Mouse (Mus musculus): ENCODE results near the gene Fam243. TPM values are rescaled to one million over a fixed set of nuclear protein-coding genes. Genes with fewer than 3 reads are reported as not detected.

Gene Fam243
- total RNA-seq, 2 experiments from 2014 or later: not detected

DNA sequence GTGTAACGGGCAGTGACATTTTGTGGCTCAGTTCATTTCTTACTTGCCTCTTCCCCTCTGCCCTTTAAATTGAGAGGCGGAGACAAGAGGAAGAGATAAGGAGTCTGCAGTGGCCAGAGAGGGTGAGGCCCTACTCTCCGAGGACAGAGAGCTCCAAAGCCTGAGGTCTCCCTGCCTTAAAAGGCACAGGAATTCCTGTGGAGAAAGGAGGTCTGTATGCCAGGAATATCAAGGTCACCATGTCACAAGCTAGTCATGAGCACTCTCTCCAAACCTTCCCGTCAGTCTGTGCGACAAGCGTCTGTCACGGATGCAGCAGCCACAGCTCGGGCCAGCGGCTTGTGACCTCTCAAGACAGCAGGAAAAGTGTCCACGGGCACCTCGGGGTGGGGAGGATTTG, 23.9 kb upstream of the Fam243 start:
- intact Hi-C loops (cut with DNase I): no loop called here
- no peak overlapping the region for H3K4me3 ChIP-seq
- DNase-seq: no peak
- no peak for TF ChIP-seq CTCF (IDR thresholded peaks at IDR 0.05)
- H3K27ac ChIP-seq: no peak overlapping the region

DNA sequence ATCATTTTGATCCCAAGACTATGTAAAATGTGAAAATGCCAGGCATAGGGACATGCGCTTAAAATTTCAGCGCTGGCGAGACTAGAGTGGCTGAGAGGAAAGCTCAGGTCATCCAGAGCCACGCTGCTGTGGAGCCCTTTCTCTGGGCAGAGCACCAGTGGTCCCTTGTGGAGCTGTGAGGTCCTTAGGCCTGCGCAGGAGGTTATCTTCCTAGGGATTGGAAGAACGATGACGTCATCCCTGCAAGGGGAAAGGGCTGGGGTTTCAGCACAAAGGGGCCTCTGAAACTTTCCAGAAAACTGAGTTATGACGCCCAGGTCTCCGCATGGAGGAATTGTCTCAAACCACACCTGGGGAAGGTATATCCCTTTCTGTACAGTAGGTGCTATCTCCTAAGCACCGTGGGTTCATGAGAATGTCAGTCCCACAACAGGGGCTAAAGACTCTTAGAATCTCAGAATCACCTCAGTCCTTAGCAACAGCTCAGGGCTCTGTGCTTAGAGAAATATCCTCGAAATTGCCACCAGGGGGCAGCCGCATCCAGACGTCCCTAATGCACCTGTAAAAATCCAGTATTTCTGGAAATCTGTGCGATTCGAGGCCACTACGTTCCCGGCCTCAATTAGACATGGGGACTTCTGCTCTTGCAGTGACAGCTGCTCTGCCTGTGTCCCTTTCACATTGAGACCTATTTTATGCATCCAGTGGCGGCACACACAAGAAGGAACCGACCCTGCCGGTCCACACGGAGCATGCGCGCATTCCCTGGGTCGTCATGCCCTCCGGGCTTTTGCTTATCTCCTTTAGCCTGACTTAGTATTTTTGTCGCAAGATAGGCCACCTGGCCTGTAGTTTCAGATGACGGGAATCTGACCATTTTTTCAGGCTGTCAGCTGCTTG, 19.6 kb upstream of the Fam243 start:
- H3K4me3 ChIP-seq: peak overlapping the region; percentile 70
- peak; percentile 81 for TF ChIP-seq CTCF (IDR thresholded peaks at IDR 0.05)
- peak; percentile 66 for DNase-seq
- H3K27ac ChIP-seq: 0 out of 2 replicates have a peak overlapping the region, but pooled peaks have one; percentile 1
- intact Hi-C loops (cut with DNase I): loop anchor here (2.0 to 5.0 kb wide), 3 partner anchors 41 to 138 kb away; no protein-coding TSS in a partner anchor

DNA sequence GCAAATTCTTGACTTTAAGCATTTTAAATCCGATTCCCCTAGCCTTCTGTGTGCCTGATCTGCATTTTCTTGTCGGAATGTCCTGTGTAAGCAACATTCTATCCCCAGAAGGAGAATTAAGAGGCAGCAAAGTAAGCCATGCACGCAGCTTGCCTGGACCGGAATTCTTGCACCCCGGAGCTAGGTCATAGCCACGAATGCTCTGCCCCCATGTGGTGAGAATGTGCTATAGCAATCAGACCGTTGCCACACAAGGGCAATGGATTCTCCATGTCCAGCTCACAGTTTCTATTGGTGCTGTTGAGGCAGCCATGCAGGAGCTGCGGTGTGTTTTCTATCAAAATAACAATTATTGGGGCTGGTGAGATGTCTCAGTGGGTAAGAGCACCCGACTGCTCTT, 15.0 kb upstream of the Fam243 start:
- peak; percentile 91 for TF ChIP-seq CTCF (IDR thresholded peaks at IDR 0.05)
- intact Hi-C loops (cut with DNase I): no loop called here
- H3K4me3 ChIP-seq: no peak overlapping the region
- peak; percentile 79 for DNase-seq
- H3K27ac ChIP-seq: no peak overlapping the region

DNA sequence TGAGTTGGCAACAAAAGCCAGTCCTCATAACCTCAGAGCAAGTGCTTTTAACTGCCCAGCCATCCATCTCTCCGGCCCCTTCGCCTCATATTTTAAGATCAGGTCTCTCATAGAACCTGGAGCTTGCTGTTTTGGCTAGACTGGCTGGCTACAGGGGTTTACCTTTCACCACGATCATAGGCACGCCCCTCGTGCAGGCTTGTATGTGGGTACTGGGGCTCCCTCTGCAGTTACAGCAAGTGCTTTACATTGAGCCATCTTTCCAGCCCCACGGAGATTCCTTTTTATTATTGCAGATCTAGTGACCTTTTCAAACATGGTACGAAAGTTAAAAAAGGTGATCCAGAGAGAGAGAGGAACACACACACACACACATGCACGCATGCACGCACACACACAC, 13.4 kb upstream of the Fam243 start:
- Histone ChIP-seq H3K27ac (no peak overlapping the region), H3K4me3 (no peak overlapping the region)
- no peak for DNase-seq
- intact Hi-C loops (cut with DNase I): loop anchor here (2.0 kb wide), 1 partner anchor 20 kb away; no protein-coding TSS in a partner anchor
- no peak for TF ChIP-seq CTCF (IDR thresholded peaks at IDR 0.05)

DNA sequence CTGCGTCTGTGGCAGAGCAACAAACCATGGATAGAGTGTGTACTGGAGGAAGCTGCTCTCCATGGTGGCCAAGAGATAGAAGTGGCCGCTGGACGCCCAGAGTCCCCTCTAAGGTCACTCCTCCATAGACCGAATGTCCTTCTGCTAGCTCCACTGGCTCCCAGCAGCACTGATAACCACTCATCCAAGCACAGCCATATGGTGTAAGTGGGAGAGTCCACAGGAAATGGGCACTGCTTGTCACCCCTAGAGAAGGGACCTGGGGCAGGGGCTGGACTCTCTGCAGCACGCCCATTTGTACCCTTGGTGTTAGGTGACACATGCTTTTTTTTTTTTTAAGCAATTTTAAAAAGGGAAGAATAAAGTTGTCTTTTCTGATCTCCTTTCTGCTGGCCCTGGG, 9.7 kb upstream of the Fam243 start:
- DNase-seq: no peak
- intact Hi-C loops (cut with DNase I): no loop called here
- Histone ChIP-seq H3K27ac (no peak overlapping the region), H3K4me3 (no peak overlapping the region)
- no peak for TF ChIP-seq CTCF (IDR thresholded peaks at IDR 0.05)

DNA sequence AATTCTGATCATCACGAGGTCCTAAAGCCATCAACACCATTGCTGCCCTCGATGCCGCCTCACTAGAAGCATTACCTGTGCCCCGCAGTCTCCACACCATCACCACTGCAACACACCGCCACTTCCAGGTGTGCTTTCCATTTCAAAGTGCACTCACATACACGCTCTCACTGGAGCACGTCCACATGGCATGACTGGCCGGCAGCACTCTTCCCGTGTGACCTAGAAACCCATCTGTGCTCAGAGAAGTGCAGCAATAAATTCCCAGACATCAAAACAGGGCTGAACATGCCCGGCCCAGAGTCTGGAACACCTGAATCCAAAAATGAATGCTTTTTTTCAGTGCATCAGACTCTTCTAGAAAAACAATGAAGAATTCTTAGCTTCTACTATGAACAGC, 6.7 kb upstream of the Fam243 start:
- Histone ChIP-seq H3K4me3 (no peak overlapping the region), H3K27ac (no peak overlapping the region)
- peak; percentile 48 for DNase-seq
- intact Hi-C loops (cut with DNase I): no loop called here
- TF ChIP-seq CTCF (IDR thresholded peaks at IDR 0.05): no peak

DNA sequence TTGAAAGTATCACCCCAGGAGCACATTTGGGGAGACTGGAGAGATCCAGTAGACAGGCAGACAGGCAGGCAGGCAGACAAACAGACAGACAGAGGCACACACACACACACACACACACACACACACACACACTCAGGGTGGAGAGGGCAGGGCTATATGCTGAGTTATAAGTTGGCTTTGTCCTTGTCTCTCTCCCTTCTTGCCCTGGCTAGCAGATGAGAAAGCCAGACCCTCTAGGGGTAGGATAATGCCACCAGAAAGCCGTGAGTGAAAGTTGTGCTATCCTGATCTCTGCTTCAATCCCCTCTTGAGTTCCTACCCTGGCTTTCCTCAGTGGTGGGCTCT, 3.8 kb upstream of the Fam243 start:
- Histone ChIP-seq H3K4me3 (no peak overlapping the region), H3K27ac (no peak overlapping the region)
- no peak for DNase-seq
- no peak for TF ChIP-seq CTCF (IDR thresholded peaks at IDR 0.05)
- intact Hi-C loops (cut with DNase I): no loop called here

DNA sequence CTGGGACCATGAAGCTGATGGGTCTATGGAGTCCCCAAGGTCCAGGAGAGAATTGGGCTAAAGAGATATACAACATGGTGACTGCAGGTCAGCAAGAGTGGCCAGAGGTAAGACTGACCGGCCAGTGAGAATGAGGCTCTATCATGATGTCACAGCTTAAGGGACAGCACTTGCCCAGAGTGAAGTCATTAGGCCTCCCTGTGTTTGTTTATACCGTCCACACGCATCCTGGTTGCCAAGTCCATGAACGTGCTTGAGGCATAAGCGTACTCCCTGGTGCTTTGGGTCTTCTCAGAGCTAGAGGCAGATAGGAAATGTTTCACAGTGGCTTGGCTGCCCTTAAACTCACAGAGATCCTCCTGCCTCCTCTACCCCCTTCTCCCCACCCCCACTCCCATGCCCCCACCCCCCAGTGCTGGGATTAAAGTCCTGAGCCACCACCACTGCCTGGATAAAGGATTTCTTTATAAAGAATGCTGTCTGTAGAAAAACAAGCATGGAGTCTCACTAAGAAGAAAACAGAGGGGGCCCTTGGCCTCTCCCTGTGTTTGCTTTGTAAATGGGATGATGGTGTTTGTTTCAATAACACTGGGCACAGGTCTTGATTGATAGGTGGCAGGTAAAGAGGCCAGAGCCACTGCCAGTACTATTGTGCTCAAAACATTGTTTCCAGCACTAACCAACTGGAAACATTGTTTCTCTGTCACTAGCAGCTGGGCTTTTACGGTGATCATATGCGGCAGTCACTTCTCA, 3.2 kb upstream of the Fam243 start:
- no peak for DNase-seq
- intact Hi-C loops (cut with DNase I): no loop called here
- Histone ChIP-seq H3K27ac (no peak overlapping the region), H3K4me3 (no peak overlapping the region)
- TF ChIP-seq CTCF (IDR thresholded peaks at IDR 0.05): no peak

DNA sequence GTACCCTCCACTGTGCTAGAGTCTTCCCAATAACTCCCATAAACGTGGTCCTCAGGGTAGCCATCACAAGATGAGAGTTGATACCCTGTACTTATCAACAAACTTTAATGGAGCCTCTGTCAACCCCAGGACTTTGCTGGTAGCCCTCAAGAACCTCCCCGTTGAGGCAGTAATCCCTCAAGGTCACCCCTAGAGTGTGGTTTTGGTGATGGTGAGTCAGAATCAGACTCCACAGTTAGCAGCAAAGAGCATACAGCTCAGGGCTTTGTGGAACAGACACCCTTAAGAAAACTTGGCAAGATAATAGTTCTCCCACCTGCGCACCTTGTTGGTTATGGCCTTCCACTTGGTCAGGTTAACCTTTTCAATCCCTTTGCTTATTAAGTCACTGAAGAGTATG, 880 bp downstream of the Fam243 start:
- H3K4me3 ChIP-seq: no peak overlapping the region
- intact Hi-C loops (cut with DNase I): no loop called here
- no peak for DNase-seq
- H3K27ac ChIP-seq: no peak overlapping the region
- TF ChIP-seq CTCF (IDR thresholded peaks at IDR 0.05): no peak

DNA sequence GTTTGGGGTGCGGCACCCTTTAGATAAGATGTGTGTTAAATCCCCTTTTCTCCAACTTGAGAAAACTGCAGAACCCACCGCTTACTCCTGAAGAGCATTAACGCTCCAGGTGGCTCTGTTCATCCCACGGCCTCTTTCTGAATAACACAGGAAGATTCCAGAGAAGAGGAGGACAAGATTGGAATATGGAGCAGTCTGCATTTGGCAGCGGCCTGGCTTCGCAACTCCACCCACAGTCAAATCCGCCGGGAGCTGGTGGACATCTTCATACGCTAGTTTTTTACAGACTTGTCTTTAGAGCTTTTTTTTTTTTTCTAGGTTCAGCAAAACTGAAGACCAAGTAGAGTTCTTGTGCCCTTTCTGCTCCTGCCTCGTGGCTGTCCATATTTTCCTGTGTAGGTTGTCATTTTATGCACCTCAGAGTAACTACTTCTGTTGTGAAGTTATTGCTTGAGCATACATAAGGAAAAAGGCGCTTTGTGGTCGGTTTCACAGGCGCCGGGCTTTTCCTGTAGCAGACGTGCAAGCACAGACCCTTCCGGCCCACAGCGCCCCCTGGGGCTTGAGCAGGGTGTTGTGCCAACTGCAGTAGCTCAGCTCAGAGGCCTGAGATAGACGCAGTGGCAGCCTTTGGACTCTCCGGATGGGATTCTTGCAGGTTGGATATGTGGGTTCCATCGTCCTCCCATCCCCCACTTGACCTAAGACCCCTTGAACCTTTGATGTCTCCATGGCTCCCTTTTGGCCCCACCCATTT, 1.7 kb downstream of the Fam243 start:
- intact Hi-C loops (cut with DNase I): no loop called here
- TF ChIP-seq CTCF (IDR thresholded peaks at IDR 0.05): peak; percentile 66

DNA sequence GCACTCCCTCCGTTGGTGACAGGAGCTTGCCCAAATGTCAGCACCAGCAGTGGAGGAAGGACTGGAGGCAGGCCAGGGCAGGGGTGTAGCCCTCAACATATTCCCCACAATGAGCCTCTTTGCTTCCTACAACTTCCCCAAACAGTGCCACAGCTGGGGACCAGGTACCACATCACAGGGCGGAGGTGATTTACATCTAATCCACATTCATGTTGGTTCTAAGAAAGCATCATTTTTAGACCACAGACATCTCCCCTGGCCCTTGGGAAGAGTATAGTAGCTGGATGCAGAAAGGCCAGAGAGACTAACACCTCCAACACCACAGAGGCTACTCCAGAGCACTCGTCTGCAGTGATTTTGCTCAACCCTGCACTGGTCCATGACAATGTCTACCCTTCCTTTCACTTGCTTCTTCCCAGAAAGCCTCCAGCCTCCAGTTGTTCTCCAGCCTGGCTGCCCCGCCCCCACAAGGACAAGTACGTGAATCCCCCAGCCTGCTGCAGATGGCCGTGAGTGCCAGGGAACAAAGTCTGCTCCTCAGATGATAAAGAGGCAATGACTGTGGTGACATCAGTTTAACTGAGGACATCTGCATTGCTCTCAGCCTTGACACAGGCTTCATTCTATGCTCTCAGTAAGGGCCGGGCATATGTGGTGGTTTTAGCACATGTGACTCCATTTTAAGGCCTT, 5.0 kb downstream of the Fam243 start:
- no peak overlapping the region for H3K27ac ChIP-seq
- TF ChIP-seq CTCF (IDR thresholded peaks at IDR 0.05): no peak
- DNase-seq: no peak
- H3K4me3 ChIP-seq: no peak overlapping the region
- intact Hi-C loops (cut with DNase I): no loop called here

More for the DNA sequence above, 1.7 kb downstream of the Fam243 start:
- Histone ChIP-seq H3K27ac (no peak overlapping the region), H3K4me3 (no peak overlapping the region; the same call in 1 of the 2 replicates)
- peak; percentile 72 for DNase-seq
